Mouse (Mus musculus) myocyte (in vitro differentiated cells): ENCODE data around the gene Hoxa2. TPM values are rescaled to one million over a fixed set of nuclear protein-coding genes. Genes with fewer than 3 reads are reported as not detected.

Experiments used
- H3K27me3 ChIP-seq: one replicate; pipeline ENCODE4 v1.6.1; 2011; ENCODE audit not compliant: control insufficient read depth, insufficient read depth, insufficient read length
- H3K36me3 ChIP-seq: one replicate; pipeline ENCODE4 v1.6.1; 2011; ENCODE audit not compliant: control insufficient read depth, insufficient read depth
- H3K4me2 ChIP-seq: one replicate; pipeline ENCODE4 v1.6.1; 2011; ENCODE audit warnings: low read depth, control low read depth
- H3K4me3 ChIP-seq: one replicate; pipeline ENCODE4 v1.5.1; 2011; ENCODE audit warnings: mild to moderate bottlenecking, control low read depth, moderate library complexity
- H3K79me2 ChIP-seq: one replicate; pipeline ENCODE4 v1.6.1; 2011; ENCODE audit not compliant: control insufficient read depth, insufficient read depth
- H3ac ChIP-seq: one replicate; pipeline ENCODE4 v1.6.1; 2011; ENCODE audit not compliant: control insufficient read depth, insufficient read length
- CEBPB ChIP-seq: IDR thresholded peaks from 2 replicates; pipeline ENCODE4 v1.6.1; 2011; ENCODE audit warnings: mild to moderate bottlenecking, moderate library complexity; ENCODE audit not compliant: poor library complexity, insufficient read depth, severe bottlenecking
- E2F4 ChIP-seq: IDR thresholded peaks from one replicate; pipeline ENCODE4 v1.6.1; 2011; ENCODE audit warnings: mild to moderate bottlenecking, control low read depth, moderate library complexity; ENCODE audit not compliant: insufficient read depth
- MAX ChIP-seq: IDR thresholded peaks from one replicate; pipeline ENCODE4 v1.6.1; 2011; ENCODE audit warnings: low read depth, mild to moderate bottlenecking, control low read depth
- MYOD1 ChIP-seq, 3 experiments: IDR thresholded peaks; one replicate each; pipeline ENCODE4 v1.6.1; 2011; ENCODE audit warnings: control low read depth in 2 of 3, low read depth in 2 of 3, mild to moderate bottlenecking in 2 of 3, moderate library complexity in 1 of 3; ENCODE audit not compliant: insufficient read length in 2 of 3, control insufficient read depth in 1 of 3
- MYOG ChIP-seq, 3 experiments: IDR thresholded peaks; one replicate each; pipeline ENCODE4 v1.6.1; 2011; ENCODE audit warnings: control low read depth in 2 of 3, low read depth in 2 of 3, mild to moderate bottlenecking in 2 of 3; ENCODE audit not compliant: insufficient read length in 2 of 3, control insufficient read depth in 1 of 3, insufficient read depth in 1 of 3
- POLR2A ChIP-seq: IDR thresholded peaks from one replicate; pipeline ENCODE4 v1.6.1; 2011; ENCODE audit warnings: low read depth, mild to moderate bottlenecking, control low read depth, moderate library complexity; ENCODE audit not compliant: insufficient read length
- POLR2AphosphoS2 ChIP-seq: IDR thresholded peaks from one replicate; pipeline ENCODE4 v1.6.1; 2011; ENCODE audit warnings: low read depth, control low read depth; ENCODE audit not compliant: insufficient read length
- REST ChIP-seq: IDR thresholded peaks from one replicate; pipeline ENCODE4 v1.6.1; 2011; ENCODE audit warnings: mild to moderate bottlenecking, control low read depth, moderate library complexity; ENCODE audit not compliant: insufficient read depth, insufficient read length
- SRF ChIP-seq: IDR thresholded peaks from one replicate; pipeline ENCODE4 v1.6.1; 2011; ENCODE audit warnings: low read depth; ENCODE audit not compliant: control insufficient read depth, insufficient read length
- TCF12 ChIP-seq: IDR thresholded peaks from one replicate; pipeline ENCODE4 v1.6.1; 2011; ENCODE audit warnings: mild to moderate bottlenecking, control low read depth; ENCODE audit not compliant: poor library complexity, insufficient read depth, severe bottlenecking
- TCF3 ChIP-seq: IDR thresholded peaks from one replicate; pipeline ENCODE4 v1.6.1; 2011; ENCODE audit warnings: low read depth, control low read depth; ENCODE audit not compliant: insufficient read length
- USF1 ChIP-seq: IDR thresholded peaks from one replicate; pipeline ENCODE4 v1.6.1; 2011; ENCODE audit warnings: low read depth, mild to moderate bottlenecking, control low read depth, moderate library complexity
- polyA plus RNA-seq: library from polyadenylated mRNA; unstranded; fragments of >200 nt; fragmentation: generic; extraction: Trizol; gene quantifications from one replicate; pipeline ENCODE4 v1.2.1, GENCODE M21; 2012; ENCODE audit warnings: missing spikeins

Hoxa2 gene
- polyA plus RNA-seq, 1 experiment: 0.32 TPM

GRCm38 (mm10) chr6:52157466-52158275 is 7.0 kb downstream of the Hoxa2 start:
- TF ChIP-seq POLR2A (no peak), MYOD1 (IDR thresholded peaks at IDR 0.05; ENCODE audit: control insufficient read depth in 1 of 3, insufficient read length in 2 of 3, low read depth in 2 of 3) (peak in 1 of 3 experiments; percentile 46), MYOG (IDR thresholded peaks at IDR 0.05; ENCODE audit: control insufficient read depth in 1 of 3, insufficient read depth in 1 of 3, insufficient read length in 2 of 3, low read depth in 2 of 3) (peak in 2 of 3 experiments; percentile 15 to 26)
- Histone ChIP-seq H3ac (peak overlapping the region; percentile 56), H3K79me2 (peaks cover 16% of the 10 kb centered on the region), H3K36me3 (peaks cover 3% of the 10 kb centered on the region), H3K4me2 (peak overlapping the region; percentile 98), H3K27me3 (no peaks in the 10 kb centered on the region), H3K4me3 (peak overlapping the region; percentile 86)

DNA sequence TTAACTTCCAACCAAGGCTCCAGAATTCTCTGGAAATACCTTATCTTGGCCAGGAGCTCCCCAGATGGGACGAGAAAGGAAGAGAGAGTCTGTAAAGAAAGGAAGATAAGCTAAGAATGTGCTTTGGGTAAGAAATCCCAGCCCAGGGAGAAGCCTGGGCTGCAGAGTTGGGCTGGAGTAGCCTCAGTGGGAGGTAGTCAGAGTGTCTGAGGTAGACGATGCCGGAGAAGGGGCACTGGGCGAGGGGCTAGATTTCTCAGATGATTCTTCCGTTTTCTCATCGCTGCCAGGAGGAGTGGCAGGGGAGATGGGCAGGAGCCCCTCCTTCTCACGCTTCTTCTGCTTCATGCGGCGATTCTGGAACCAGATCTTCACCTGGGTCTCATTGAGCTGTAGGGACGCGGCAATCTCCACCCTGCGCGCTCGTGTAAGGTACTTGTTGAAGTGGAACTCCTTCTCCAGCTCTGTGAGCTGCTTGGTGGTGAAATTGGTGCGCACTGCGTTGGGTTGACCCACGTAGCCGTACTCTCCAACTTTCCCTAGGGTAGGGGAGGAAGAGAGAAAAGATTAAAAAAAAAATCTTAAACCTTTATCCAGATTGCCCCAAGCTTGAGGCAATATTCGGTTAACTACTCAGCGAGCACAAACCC is 8.0 kb downstream of the Hoxa2 start:
- Histone ChIP-seq H3K79me2 (peaks cover 13% of the 10 kb centered on the region), H3K4me2 (no peak overlapping the region), H3ac (no peak overlapping the region), H3K4me3 (no peak overlapping the region), H3K36me3 (no peaks in the 10 kb centered on the region), H3K27me3 (no peaks in the 10 kb centered on the region)
- TF ChIP-seq CEBPB (no peak), MYOD1 (IDR thresholded peaks at IDR 0.05; ENCODE audit: control insufficient read depth in 1 of 3, insufficient read length in 2 of 3, low read depth in 2 of 3) (no peak)

- no peak overlapping the region for H3K4me2 ChIP-seq
- no peak for TF ChIP-seq TCF3
- no peak for TF ChIP-seq CEBPB
- no peak for TF ChIP-seq USF1
- no peak for TF ChIP-seq MAX
- no peak for TF ChIP-seq POLR2AphosphoS2
- no peak for TF ChIP-seq TCF12
- TF ChIP-seq MYOG (IDR thresholded peaks at IDR 0.05; ENCODE audit: control insufficient read depth in 1 of 3, insufficient read depth in 1 of 3, insufficient read length in 2 of 3, low read depth in 2 of 3): no peak
- TF ChIP-seq MYOD1 (IDR thresholded peaks at IDR 0.05; ENCODE audit: control insufficient read depth in 1 of 3, insufficient read length in 2 of 3, low read depth in 2 of 3): no peak
- no peak for TF ChIP-seq POLR2A
- no peak for TF ChIP-seq SRF
- TF ChIP-seq REST: no peak
- no peak for TF ChIP-seq E2F4
- no peak overlapping the region for H3ac ChIP-seq
- H3K36me3 ChIP-seq: no peaks in the 10 kb centered on the region
- no peaks in the 10 kb centered on the region for H3K27me3 ChIP-seq
- peaks cover 7% of the 10 kb centered on the region for H3K79me2 ChIP-seq
- no peak overlapping the region for H3K4me3 ChIP-seq
Observed at GRCm38 (mm10) chr6:52155471-52155870, 9.2 kb downstream of the Hoxa2 start.

GRCm38 (mm10) chr6:52154044-52154443 is 10.6 kb downstream of the Hoxa2 start:
- H3K27me3 ChIP-seq: no peaks in the 10 kb centered on the region
- no peak overlapping the region for H3K4me2 ChIP-seq

GRCm38 (mm10) chr6:52153270-52153669 is 11.4 kb downstream of the Hoxa2 start:
- H3K79me2 ChIP-seq: no peaks in the 10 kb centered on the region
- TF ChIP-seq MYOG (IDR thresholded peaks at IDR 0.05; ENCODE audit: control insufficient read depth in 1 of 3, insufficient read depth in 1 of 3, insufficient read length in 2 of 3, low read depth in 2 of 3) (no peak), E2F4 (no peak), MAX (no peak), REST (no peak)
- no peak overlapping the region for H3K4me2 ChIP-seq
- no peak overlapping the region for H3ac ChIP-seq
- H3K27me3 ChIP-seq: no peaks in the 10 kb centered on the region
- H3K36me3 ChIP-seq: no peaks in the 10 kb centered on the region
- no peak overlapping the region for H3K4me3 ChIP-seq

More at GRCm38 (mm10) chr6:52154044-52154443, 10.6 kb downstream of the Hoxa2 start:
- Histone ChIP-seq H3K79me2 (peaks cover under 1% of the 10 kb centered on the region), H3K4me3 (no peak overlapping the region), H3K36me3 (no peaks in the 10 kb centered on the region), H3ac (no peak overlapping the region)
- TF ChIP-seq POLR2A (no peak), MYOG (IDR thresholded peaks at IDR 0.05; ENCODE audit: control insufficient read depth in 1 of 3, insufficient read depth in 1 of 3, insufficient read length in 2 of 3, low read depth in 2 of 3) (peak in 1 of 3 experiments; percentile 45), MYOD1 (IDR thresholded peaks at IDR 0.05; ENCODE audit: control insufficient read depth in 1 of 3, insufficient read length in 2 of 3, low read depth in 2 of 3) (peak in 1 of 3 experiments; percentile 37), TCF12 (no peak)
